Mouse (Mus musculus): ENCODE data around the gene Tmem184c. TPM values are rescaled to one million over a fixed set of nuclear protein-coding genes. Genes with fewer than 3 reads are reported as not detected.

The Tmem184c gene
- total RNA-seq, 4 experiments from 2014 or later = 61.2 to 69.9 (median 65.1) TPM

Other genes with a start within 250 kb of the Tmem184c start
- 10 to 100 TPM; 41.5 to 46.8 (median 43.3) TPM for gene Arhgap10, start 92.7 kb downstream of the Tmem184c start, total RNA-seq (2022)
- 10 to 100 TPM; 19.0 to 22.5 (median 20.2) TPM for gene Prmt9, start 61.3 kb downstream of the Tmem184c start, total RNA-seq (2022)
- gene Ednra, start 113.8 kb upstream of the Tmem184c start, total RNA-seq (2022) = 1 to 10 TPM; 2.9 to 3.3 (median 3.2) TPM

All from left cerebral cortex, adult 8-10 months (tissue).